14 mouse cellular contexts compared by ENCODE assay signal in the genomic region with DNA sequence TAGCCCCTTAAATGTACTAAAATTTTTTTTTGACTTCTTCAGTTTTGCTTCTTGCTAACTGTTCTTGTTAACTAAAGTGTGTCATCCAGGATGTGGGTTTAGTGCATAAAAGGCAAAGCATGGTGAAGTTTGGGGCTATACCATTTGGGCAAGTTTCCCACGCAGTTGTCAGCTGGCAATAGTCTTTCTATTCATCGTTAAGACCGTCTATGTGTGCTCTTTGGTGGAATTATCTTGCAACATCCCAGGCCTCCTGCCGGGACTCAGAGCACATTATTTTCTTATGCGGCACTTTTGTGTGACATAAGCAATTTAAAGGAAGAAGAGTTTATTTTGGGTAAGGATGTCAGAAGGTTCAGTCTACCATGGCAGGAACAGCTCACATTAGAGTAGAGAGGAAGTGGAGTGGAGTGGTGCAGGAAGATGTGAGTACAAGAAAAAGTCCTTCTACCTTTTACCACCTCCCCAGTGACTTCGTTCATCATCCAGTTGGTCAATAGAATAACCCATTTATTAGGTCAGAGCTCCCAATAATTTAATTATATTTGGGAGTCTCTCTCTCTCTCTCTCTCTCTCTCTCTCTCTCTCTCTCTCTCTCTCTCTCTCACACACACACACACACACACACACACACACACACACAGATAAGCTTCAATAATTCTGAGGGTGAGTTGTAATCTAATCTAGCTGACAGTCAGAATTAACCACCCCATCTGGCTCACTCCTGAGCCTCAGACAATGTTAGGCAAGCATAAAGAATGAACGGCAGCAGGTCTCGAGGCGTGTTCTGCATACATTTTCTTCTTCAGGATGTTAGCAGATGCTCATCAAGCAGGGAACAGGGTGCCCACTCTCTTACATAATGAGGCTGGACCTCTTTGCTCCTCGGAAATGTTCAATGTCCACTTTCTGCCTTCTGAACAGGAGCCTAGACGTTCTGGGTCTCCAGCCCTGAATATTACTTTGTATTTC.
DNase-seq lines count a peak whose midpoint lies in the region; ATAC-seq lines count a peak whose summit lies in the region.
"Had no signal": no experiment of that assay in that cellular context is flagged by ENCODE, and none has a peak within 500 bp of the region (broad histone marks: within the 10 kb centered on the region; RNA-seq: fewer than 3 reads in every experiment).

No protein-coding gene starts in this region.

- no peaks in the 10 kb centered on the region for H3K36me3 ChIP-seq in kidney, embryonic 16.5 days (ENCODE audit: insufficient read depth, low read length)

- no peaks in the 10 kb centered on the region for H3K9me3 ChIP-seq in kidney, embryonic 16.5 days (ENCODE audit: low read length)

- H3K9ac ChIP-seq in kidney, embryonic 16.5 days (replicated peaks; ENCODE audit: low read length) = no peak overlapping the region
- H3K9ac ChIP-seq: hindbrain, embryonic 14.5 days; lung, embryonic 14.5 days had no signal

- no peak overlapping the region for H3K4me3 ChIP-seq in kidney, embryonic 16.5 days (ENCODE audit: low read length)

- no peaks in the 10 kb centered on the region; the same call in 1 of the 2 replicates for H3K27me3 ChIP-seq in kidney, embryonic 16.5 days (ENCODE audit: insufficient read depth, low read length)

- H3K4me2 ChIP-seq in kidney, embryonic 16.5 days (replicated peaks; ENCODE audit: low read depth, low read length) = no peak overlapping the region
- H3K4me2 ChIP-seq: hindbrain, embryonic 14.5 days; lung, embryonic 14.5 days had no signal

- 81% methylated on average over 11 of the region's 11 CpGs for WGBS in kidney, embryonic 16.5 days

- no peak for ATAC-seq in kidney, embryonic 16.5 days (ENCODE audit: low FRiP score, low TSS enrichment)
- ATAC-seq in frontal cortex, adult (ENCODE audit: low TSS enrichment) = no peak

- H3K27ac ChIP-seq in kidney, embryonic 16.5 days (ENCODE audit: low read length) = no peak overlapping the region
- H3K27ac ChIP-seq: hindbrain, embryonic 14.5 days had no signal

- intact Hi-C loops in heart, postnatal 14 days (cut with DNase I) = no loop called here

- H3K4me1 ChIP-seq in kidney, embryonic 16.5 days (ENCODE audit: insufficient read depth, low read length) = no peaks in the 10 kb centered on the region

- peak; percentile 80 for DNase-seq in heart, adult 11 months
- DNase-seq in heart, postnatal 14 days = no peak
- peak; percentile 83 for DNase-seq in CD4-positive helper T cell, adult 2 months (ENCODE audit: low read depth, low spot score)
- DNase-seq in induced T-regulatory cell, adult 2 months (ENCODE audit: low read depth) = peak; percentile 86
- DNase-seq in thymus, adult 18-20 months = peak; percentile 16 to 61
- no peak for DNase-seq in frontal cortex, postnatal 25 days (ENCODE audit: low spot score in 2 of 2)
- DNase-seq: cerebellum, adult 8-10 months; embryo, embryonic 11 days; kidney, adult 9 months; liver; lung, embryonic 14.5 days had no signal

Comparison
In these comparisons a context has a peak if more than half of its experiments do, and no peak if none do; other contexts are left out.
1. DNase-seq: peak in heart, adult 11 months (single experiment), CD4-positive helper T cell, adult 2 months (single experiment), induced T-regulatory cell, adult 2 months (single experiment) and thymus, adult 18-20 months (2 of 2); none in heart, postnatal 14 days (0 of 2) and frontal cortex, postnatal 25 days (0 of 2).